Mouse (Mus musculus): ENCODE data around the gene Rack1. TPM values are rescaled to one million over a fixed set of nuclear protein-coding genes. Genes with fewer than 3 reads are reported as not detected.
A peak's percentile ranks its signal among the peaks of the same experiment; 100 is the strongest.
"Not testable (repeated sequence)": the region's sequence is repeated elsewhere in the genome, so short reads cannot be mapped to it uniquely, and the experiment has no call there.

The Rack1 gene
- polyA plus RNA-seq, 1 experiment from 2014 or later = 768 TPM

- H3K4me2 ChIP-seq = peak overlapping the region; percentile 78
- peaks cover 56% of the 10 kb centered on the region for H3K4me1 ChIP-seq
- H3K27me3 ChIP-seq (replicated peaks) = peaks cover 30% of the 10 kb centered on the region
- under 1% methylated on average over 15 of the region's 15 CpGs for WGBS (ENCODE audit: insufficient replicate concordance)
- no peaks in the 10 kb centered on the region for H3K36me3 ChIP-seq
- peak overlapping the region; percentile 55 for H3K4me3 ChIP-seq
- no peak overlapping the region for H3K27ac ChIP-seq
- H3K9ac ChIP-seq = peak overlapping the region; percentile 45
- H3K9me3 ChIP-seq (replicated peaks) = 0 out of 2 replicates have a peak, but pooled peaks cover 4% of the 10 kb centered on the region
- peak; percentile 74 for ATAC-seq
Observed at GRCm38 (mm10) chr11:48823536-48823972, 23.4 kb downstream of the Rack1 start.

GRCm38 (mm10) chr11:48824311-48824830 is 24.2 kb downstream of the Rack1 start:
- peak overlapping the region; percentile 55 for H3K4me3 ChIP-seq
- H3K9me3 ChIP-seq (replicated peaks) = 0 out of 2 replicates have a peak, but pooled peaks cover 4% of the 10 kb centered on the region
- peak overlapping the region; percentile 78 for H3K4me2 ChIP-seq
- H3K4me1 ChIP-seq = peaks cover 48% of the 10 kb centered on the region
- no peak for ATAC-seq
- H3K27me3 ChIP-seq (replicated peaks) = peaks cover 30% of the 10 kb centered on the region
- H3K36me3 ChIP-seq = no peaks in the 10 kb centered on the region
- 6% methylated on average over 22 of the region's 22 CpGs for WGBS (ENCODE audit: insufficient replicate concordance)
- H3K9ac ChIP-seq = peak overlapping the region; percentile 45
- no peak overlapping the region for H3K27ac ChIP-seq

GRCm38 (mm10) chr11:48825979-48826751 is 26.0 kb downstream of the Rack1 start, which contains the start of the genes Trim7 and Gm12184:
Gene Trim7 (plus strand): TSS chr11:48826140.
Gene Gm12184 (minus strand): TSS chr11:48826655.
- H3K4me3 ChIP-seq = peak within 1 kb of the TSS; percentile 61
- peaks cover 30% of the 10 kb centered on the region for H3K27me3 ChIP-seq (replicated peaks)
- peak within 1 kb of the TSS; percentile 62 for H3K9ac ChIP-seq
- peaks cover 34% of the 10 kb centered on the region for H3K4me1 ChIP-seq
- ATAC-seq = peak; percentile 73
- not testable (repeated sequence) for H3K27ac ChIP-seq; H3K36me3 ChIP-seq; H3K9me3 ChIP-seq (replicated peaks)
- WGBS (ENCODE audit: insufficient replicate concordance) = under 1% methylated on average over 41 of the region's 92 CpGs
- H3K4me2 ChIP-seq = peak within 1 kb of the TSS; percentile 80

GRCm38 (mm10) chr11:48826752-48827096 is 26.6 kb downstream of the Rack1 start:
- 3% methylated on average over 6 of the region's 6 CpGs for WGBS (ENCODE audit: insufficient replicate concordance)
- no peak for ATAC-seq
- H3K27ac ChIP-seq = no peak overlapping the region

GRCm38 (mm10) chr11:48827926-48828325 is 27.8 kb downstream of the Rack1 start:
- no peak for ATAC-seq
- Histone ChIP-seq H3K4me3 (no peak overlapping the region), H3K4me2 (no peak overlapping the region), H3K27ac (no peak overlapping the region), H3K4me1 (peaks cover 32% of the 10 kb centered on the region), H3K9me3 (replicated peaks) (0 out of 2 replicates have a peak, but pooled peaks cover 4% of the 10 kb centered on the region), H3K9ac (no peak overlapping the region), H3K36me3 (no peaks in the 10 kb centered on the region), H3K27me3 (replicated peaks) (peaks cover 30% of the 10 kb centered on the region)
- WGBS (ENCODE audit: insufficient replicate concordance) = 64% methylated on average over 6 of the region's 6 CpGs

More at GRCm38 (mm10) chr11:48826752-48827096, 26.6 kb downstream of the Rack1 start:
- Histone ChIP-seq H3K9me3 (replicated peaks) (0 out of 2 replicates have a peak, but pooled peaks cover 4% of the 10 kb centered on the region), H3K36me3 (no peaks in the 10 kb centered on the region), H3K4me3 (peak overlapping the region; percentile 61), H3K27me3 (replicated peaks) (peaks cover 30% of the 10 kb centered on the region), H3K4me1 (peaks cover 34% of the 10 kb centered on the region), H3K9ac (peak overlapping the region; percentile 62), H3K4me2 (peak overlapping the region; percentile 80)

GRCm38 (mm10) chr11:48830279-48830678 is 30.1 kb downstream of the Rack1 start:
- Histone ChIP-seq H3K27ac (no peak overlapping the region), H3K9me3 (replicated peaks) (0 out of 2 replicates have a peak, but pooled peaks cover 4% of the 10 kb centered on the region), H3K4me1 (peaks cover 24% of the 10 kb centered on the region), H3K27me3 (replicated peaks) (peaks cover 15% of the 10 kb centered on the region), H3K4me2 (no peak overlapping the region), H3K9ac (no peak overlapping the region), H3K4me3 (no peak overlapping the region), H3K36me3 (no peaks in the 10 kb centered on the region)
- no peak for ATAC-seq
- 50% methylated on average over 2 of the region's 2 CpGs for WGBS (ENCODE audit: insufficient replicate concordance)

- Histone ChIP-seq H3K9me3 (replicated peaks) (0 out of 2 replicates have a peak, but pooled peaks cover 4% of the 10 kb centered on the region), H3K27ac (no peak overlapping the region), H3K4me3 (no peak overlapping the region), H3K4me1 (peaks cover 25% of the 10 kb centered on the region), H3K9ac (no peak overlapping the region), H3K27me3 (replicated peaks) (peaks cover 24% of the 10 kb centered on the region), H3K36me3 (no peaks in the 10 kb centered on the region), H3K4me2 (no peak overlapping the region)
- no peak for ATAC-seq
- 51% methylated on average over 2 of the region's 2 CpGs for WGBS (ENCODE audit: insufficient replicate concordance)
Observed at GRCm38 (mm10) chr11:48831273-48831672, 31.1 kb downstream of the Rack1 start.

- Histone ChIP-seq H3K4me2 (peak overlapping the region; percentile 83), H3K27ac (peak overlapping the region; percentile 71; the same call in 1 of the 2 replicates), H3K9me3 (replicated peaks) (no peaks in the 10 kb centered on the region), H3K27me3 (replicated peaks) (peaks cover 26% of the 10 kb centered on the region), H3K4me3 (peak overlapping the region; percentile 73), H3K9ac (peak overlapping the region; percentile 42; the same call in 1 of the 2 replicates), H3K4me1 (peaks cover 32% of the 10 kb centered on the region), H3K36me3 (no peaks in the 10 kb centered on the region)
- ATAC-seq = peak; percentile 70
- WGBS (ENCODE audit: insufficient replicate concordance) = 22% methylated on average over 8 of the region's 9 CpGs
Observed at GRCm38 (mm10) chr11:48833078-48833730, 33.1 kb downstream of the Rack1 start.

GRCm38 (mm10) chr11:48833731-48834639 is 33.9 kb downstream of the Rack1 start:
- under 1% methylated on average over 30 of the region's 30 CpGs for WGBS (ENCODE audit: insufficient replicate concordance)
- Histone ChIP-seq H3K27me3 (replicated peaks) (peaks cover 33% of the 10 kb centered on the region), H3K4me3 (peak overlapping the region; percentile 73), H3K4me2 (peak overlapping the region; percentile 83), H3K9ac (peak overlapping the region; percentile 73), H3K27ac (peak overlapping the region; percentile 78), H3K36me3 (no peaks in the 10 kb centered on the region), H3K4me1 (peaks cover 38% of the 10 kb centered on the region), H3K9me3 (replicated peaks) (no peaks in the 10 kb centered on the region)
- ATAC-seq = peak; percentile 85

GRCm38 (mm10) chr11:48835923-48836322 is 35.8 kb downstream of the Rack1 start:
- Histone ChIP-seq H3K4me1 (peaks cover 38% of the 10 kb centered on the region), H3K9ac (no peak overlapping the region), H3K9me3 (replicated peaks) (no peaks in the 10 kb centered on the region), H3K36me3 (no peaks in the 10 kb centered on the region), H3K4me2 (no peak overlapping the region; the same call in 1 of the 2 replicates), H3K27ac (no peak overlapping the region), H3K4me3 (no peak overlapping the region), H3K27me3 (replicated peaks) (peaks cover 33% of the 10 kb centered on the region)
- ATAC-seq = no peak
- 66% methylated on average over 6 of the region's 6 CpGs for WGBS (ENCODE audit: insufficient replicate concordance)

- Histone ChIP-seq H3K9ac (peak overlapping the region; percentile 74; the same call in 1 of the 2 replicates), H3K4me2 (peak overlapping the region; percentile 98), H3K27me3 (replicated peaks) (peaks cover 33% of the 10 kb centered on the region), H3K27ac (no peak overlapping the region), H3K36me3 (no peaks in the 10 kb centered on the region), H3K9me3 (replicated peaks) (no peaks in the 10 kb centered on the region), H3K4me3 (peak overlapping the region; percentile 73), H3K4me1 (peaks cover 38% of the 10 kb centered on the region)
- 20% methylated on average over 11 of the region's 11 CpGs for WGBS (ENCODE audit: insufficient replicate concordance)
- no peak for ATAC-seq
Observed at GRCm38 (mm10) chr11:48836990-48837309, 36.8 kb downstream of the Rack1 start.
